Mouse (Mus musculus): ENCODE results near the gene Ndufa6.
"Not testable (repeated sequence)": the region's sequence is repeated elsewhere in the genome, so short reads cannot be mapped to it uniquely, and the experiment has no call there.

The Ndufa6 gene

DNA sequence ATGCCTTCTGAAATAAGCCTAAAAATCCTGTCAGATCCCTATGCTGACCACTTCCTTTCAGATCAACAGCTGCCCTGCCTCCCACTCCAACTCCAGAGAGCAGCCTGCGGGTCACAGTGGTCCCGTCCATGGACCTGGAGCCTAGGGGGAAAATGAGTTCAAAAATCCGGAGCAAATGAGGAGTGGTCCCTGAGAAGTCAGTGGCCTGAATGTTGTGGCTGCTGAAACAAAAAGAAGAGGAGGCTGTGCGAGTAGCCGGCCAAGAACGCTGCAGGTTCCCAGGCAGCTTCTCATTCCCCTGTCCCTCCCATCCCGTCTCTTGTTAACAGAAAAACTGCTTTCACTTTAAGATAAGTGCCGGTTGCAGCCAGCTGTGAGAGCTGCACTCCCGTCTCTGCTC is 10.4 kb upstream of the Ndufa6 start:
- not testable (repeated sequence) for DNase-seq

DNA sequence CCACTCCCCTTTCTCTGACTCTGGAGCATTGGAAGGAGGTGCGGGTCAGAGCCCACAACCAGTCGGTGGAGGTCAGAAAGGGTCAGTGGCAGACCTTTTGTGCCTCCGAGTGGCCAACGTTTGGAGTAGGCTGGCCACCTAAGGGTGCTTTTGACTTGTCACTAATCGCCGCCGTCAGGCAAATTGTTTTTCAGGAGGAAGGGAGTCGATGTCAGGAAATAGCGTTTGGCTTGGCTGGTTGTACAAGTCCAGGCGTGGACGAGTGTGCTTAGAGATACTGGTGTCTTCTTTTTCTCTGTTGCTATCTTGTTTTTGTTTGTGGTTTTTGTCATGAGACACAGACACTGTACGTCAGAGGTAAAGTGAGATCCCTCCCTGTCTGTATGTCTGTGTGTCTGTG is 9.7 kb upstream of the Ndufa6 start:
- DNase-seq, result not testable (repeated sequence)

DNA sequence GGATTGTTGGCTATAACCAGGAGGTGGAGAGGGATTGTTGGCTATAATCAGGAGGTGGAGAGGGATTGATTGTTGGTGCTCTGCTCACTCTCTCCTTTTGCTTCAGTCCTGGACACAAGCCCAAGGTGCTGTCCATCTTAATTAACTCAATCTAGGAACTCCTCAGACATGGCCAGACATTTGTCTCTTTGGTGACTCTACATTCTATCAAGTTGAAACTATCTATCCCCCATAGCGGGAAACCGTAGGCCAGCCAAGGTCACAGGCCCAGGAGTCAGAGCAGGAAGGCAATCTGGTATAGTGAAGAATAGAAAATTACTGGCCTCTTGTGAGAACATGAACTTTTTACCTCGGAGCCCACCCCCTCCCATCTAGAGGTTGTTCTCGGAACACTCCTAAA is 8.1 kb upstream of the Ndufa6 start:
- no peak for DNase-seq

DNA sequence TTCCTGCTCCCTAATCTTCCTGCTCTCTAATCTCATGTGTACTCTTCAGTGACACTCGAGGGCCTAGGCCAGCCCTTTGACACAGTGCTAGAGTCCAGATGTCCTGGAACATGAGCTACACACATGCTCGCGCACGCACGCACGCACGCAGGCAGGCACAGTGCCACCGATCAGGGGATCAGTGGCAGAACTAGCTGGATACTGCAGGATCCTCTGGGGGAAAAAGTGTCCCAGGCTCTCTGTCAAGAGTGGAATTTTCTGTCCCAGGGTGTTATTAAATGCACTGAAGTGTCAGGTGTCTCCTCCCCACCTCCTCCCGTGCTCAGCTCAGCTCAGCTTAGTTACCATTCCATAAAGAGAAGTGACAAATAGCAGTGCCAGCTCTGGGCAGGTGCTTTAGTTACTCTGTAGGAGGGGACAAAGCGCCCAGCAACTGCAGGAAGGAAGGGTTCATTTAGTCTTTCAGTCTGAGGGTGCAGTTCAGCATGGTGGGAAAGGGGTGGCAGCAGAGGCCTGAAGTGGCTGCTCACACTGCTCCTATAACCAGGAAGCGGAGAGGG is 7.4 kb upstream of the Ndufa6 start:
- peak; percentile 1 for DNase-seq

DNA sequence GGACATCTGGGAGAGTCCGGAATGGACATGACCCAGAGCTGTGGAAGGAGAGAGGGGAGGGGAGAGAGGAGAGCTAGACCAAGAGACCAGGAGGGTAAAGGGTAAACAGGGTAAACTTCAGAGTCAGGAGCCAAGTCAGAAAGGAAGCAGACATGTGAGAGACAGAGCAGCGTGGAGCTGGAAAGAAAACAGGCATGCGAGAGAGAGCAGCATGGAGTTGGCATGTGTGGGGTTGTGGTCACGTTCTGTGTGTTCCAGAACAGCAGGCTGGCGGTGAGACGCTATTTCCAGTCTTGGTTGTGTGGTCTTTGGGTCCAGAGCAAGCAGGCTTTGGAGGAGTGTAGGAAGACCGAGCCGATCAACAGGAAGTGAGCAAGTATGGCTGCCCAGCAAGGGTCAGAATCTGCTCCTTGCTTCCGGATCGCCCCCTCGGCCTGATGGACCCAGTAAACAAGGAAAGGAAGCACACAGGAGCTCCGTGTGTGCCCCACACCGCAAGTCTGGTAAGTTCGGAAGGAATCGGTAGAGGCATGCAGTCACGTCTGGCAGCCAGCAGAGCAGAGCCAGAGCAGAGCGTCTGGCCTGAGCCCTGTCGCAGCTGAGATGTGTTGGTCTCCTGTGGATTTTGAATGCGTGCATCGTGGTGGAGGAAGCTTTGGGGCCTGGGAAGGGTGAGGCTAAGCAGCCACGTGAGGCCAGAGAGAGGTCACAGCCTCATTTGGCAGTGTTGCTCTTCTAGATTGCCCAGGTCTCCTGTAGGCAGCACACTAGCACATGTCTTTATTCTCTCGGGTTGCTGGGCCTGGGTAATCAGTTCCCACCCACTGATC is 4.5 kb upstream of the Ndufa6 start:
- no peak for DNase-seq

DNA sequence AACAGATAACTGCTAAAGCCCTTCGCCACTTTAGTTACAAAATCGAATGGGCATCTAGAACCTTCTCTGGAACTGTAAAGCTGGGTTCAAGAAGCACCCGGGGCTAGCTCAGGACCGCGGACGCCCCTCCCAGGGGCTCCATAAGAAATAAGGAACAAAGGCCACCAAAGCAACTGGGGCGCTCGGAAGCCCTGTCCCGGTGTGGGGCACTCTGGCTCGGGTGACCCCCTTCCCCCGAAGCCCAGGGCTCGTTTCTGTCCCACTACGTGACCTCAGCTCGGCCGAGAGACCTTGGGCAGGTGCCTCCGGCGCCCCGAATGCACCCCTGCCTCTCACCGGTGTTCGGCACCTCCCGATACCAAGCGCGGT is 393 bp downstream of the Ndufa6 start:
- DNase-seq, result no peak

DNA sequence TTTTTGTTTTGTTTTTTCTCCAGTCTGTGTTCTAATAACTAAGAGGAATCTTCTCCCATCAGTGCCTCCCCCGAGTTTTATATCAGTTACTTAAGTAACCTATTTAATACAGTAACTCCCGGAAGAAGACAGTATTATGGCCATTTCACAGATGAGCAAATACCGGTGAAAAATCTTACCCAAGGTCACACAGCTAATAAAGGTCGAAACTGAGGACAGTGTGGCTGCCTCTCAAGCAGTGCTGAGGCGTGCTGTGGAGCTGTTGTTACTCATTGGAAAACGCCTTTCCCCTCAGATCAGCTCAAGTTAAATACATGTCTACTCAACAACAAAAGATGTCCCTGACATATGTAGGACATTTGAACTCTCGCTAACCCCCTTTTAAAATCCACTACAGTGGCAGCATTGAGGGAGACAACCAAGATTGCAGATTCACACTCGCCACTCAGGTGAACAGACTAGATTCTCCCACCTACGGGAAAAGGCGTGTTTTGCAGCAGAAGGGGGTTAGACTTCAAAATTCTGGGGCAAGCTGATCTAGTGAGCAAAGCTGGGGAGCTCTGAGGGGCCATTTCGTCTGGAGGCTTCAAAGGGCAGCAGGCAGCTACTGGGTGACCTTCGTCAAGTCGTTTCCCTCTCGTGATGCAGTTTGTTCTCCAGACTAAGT is 911 bp downstream of the Ndufa6 start:
- DNase-seq, result no peak

DNA sequence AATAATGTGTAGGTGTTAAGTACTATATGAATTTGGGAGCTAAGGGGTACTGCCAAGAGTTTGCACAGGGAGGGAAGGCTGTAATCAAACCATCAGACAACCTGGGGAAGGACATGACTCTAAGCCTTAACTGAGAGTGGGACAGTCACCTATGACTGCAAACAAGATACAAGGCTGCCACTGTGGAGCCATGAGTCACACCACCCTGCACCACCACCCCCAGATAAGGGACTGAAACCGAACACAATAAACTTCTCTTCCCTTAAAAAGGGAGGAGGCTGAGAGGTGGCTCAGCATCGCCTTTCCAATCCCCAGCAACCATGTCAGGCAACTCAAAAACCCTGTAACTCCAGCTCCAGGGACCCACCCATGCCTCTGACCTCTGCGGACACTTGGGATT is 2.6 kb downstream of the Ndufa6 start:
- no peak for DNase-seq

DNA sequence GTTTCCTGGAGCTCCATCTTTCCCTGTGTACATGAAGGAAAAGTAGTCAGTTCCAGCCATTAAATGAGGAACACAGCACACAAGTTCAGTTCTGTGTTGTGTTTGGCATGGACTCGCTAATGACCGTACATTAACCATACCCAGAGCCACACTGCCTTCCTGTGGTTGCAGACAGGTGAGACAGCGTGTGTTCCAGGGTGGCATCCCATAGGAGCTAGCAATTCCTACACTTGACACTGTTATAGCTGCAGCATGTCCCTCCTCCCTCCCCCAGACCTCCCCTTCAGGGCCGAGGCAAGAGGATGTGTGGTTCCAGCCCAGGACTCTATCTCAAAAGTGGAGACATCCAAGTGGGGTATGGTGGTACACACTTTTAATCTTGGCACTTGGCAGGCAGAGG is 3.8 kb downstream of the Ndufa6 start:
- no peak for DNase-seq

DNA sequence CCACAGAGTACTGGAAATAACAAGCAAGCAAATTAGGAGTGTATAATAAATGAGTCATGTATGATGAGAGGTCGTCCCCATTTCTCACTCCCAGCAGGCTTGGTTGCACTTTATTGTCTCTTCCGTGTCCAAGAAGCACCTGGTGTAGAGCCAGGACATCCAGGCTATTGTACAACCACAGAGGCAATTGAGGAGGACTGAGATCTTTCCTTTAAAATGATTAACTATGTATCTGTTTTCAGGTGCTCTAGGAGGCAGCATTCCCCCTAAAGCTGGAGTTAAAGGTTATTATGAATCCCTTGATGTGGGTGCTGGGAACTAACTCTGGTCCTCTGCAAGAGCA is 5.2 kb downstream of the Ndufa6 start:
- no peak for DNase-seq

DNA sequence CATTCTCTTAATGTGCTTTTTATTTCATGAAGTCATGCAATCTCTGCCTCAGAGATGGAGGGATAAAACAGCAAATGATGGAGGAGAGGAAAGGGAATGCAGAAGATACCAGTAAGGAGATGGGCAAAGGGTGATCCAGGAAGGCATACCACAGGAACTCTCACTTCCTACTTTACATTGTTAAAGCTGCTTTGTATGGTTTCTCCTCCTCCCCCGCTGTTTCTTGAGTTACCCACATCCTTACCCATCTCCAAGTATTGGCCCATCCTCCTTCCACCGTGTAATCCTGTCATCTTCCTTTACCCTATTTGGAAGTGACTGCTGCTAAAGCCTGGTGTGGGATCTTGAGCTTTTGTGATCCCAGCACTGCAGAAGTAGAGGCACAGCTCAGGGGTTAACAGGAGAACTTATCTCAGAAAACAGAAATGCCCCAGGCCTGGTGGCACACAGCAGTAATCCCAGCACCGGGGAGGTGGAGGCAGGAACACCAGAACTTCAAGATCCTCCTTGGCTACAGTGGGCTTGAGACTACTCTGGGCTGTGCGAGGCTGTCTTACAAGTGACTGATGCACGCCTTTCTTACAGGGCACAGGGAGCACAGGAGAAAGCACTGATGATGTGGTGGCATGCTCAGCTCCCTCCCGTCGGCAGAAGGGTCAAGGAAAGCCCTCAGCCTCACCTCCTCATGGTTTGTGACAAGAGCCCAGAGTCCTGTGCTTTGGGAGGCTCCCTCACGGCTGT is 5.7 kb downstream of the Ndufa6 start:
- DNase-seq, result no peak

DNA sequence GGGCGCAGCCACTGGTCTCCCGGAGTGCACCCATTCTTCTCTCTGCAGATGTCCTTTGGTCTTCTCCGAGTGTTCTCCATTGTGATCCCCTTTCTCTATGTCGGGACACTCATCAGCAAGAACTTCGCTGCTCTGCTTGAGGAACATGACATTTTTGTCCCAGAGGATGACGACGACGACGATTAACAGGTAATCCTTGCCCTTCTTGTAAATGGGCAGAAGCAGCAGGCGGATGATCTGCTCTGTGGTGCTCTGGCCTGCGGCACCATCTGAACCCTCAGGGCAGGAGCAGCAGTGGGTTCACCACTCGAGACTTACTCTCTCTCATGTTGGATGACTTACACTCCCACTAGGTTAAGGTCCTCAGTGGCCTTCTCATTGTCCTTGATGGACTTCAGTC is 6.3 kb downstream of the Ndufa6 start:
- DNase-seq, result no peak

DNA sequence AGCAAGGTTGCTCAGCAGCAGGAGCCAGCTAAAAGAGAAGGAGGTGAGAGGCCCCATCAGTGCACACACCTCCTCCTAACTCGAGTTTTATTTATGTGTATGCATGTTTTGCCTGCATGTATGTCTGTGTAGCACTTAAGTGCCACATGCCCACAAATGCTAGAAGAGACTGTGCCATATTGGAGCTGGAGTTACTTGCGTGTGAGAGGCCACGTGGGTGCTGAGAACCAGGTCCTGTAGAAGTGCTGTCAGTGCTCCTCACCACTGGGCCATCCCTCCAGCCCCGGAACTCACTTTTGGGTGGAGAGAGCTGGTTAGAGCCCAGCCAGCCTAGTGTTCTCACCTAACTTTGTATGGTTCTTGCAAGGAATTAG is 6.8 kb downstream of the Ndufa6 start:
- no peak for DNase-seq

DNA sequence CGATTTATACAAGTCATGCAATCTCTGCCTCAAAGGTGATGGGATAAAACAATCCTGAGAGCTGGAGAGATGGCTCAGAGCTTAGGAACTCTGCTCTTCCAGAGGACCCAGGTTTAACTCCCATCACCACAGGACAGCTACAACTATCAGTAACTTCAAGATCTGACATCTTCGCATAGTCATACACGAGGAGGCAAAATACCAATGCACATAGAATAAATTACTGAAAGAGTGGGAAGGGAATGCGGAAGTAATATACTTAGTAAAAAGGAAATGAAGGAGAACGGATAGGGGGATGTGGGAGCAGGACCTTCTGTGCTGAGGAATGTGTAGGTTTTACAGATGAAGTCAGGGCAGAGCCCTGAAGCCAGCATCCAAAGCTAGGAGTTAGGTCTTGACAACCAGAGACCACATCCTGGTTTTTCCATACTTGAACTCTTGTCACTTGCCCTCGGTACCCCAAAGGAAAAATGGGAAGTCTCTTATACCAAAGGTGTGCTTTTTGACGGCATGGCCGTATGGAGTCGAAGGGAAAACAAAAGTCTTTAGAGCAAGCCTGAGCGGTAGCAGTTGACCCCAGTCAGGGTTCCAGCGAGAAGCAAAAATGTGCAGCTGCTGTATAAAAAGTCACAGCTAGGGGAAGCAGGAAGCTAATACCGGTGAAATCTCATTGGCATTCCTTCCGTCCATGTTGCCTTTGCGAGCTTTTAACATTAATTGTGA is 7.4 kb downstream of the Ndufa6 start:
- no peak for DNase-seq

DNA sequence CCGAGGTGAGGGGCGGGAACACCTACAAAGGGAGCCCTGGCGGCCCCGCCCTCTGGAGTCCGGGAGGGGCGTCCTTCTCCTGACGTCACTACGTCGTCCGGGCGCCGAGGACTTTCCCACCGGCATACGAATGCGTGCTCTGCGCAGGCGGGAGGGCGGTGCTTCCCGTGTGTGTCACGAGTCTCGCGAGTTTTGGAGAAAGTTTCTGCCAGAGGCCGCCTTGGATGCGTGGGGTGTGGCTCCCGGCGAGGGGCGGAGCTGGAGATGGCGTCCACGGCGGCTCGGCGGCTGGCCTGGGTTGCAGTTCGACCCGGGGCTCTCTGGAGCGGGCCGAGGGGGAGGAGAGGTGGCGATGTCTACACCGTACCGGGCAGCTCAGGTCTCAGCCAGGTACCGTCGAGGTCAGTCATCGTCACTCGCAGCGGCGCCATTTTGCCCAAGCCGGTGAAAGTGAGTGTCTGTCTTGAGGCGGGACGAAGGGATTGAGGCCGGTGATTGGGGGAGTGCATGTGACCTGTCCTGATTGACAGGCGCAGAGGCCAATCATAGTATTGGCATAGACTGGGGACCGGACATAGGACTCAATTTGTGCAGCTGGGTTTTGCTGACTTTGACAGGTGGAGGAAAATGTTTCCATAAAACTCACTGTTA is 8.2 kb downstream of the Ndufa6 start:
- peak; percentile 98 for DNase-seq

DNA sequence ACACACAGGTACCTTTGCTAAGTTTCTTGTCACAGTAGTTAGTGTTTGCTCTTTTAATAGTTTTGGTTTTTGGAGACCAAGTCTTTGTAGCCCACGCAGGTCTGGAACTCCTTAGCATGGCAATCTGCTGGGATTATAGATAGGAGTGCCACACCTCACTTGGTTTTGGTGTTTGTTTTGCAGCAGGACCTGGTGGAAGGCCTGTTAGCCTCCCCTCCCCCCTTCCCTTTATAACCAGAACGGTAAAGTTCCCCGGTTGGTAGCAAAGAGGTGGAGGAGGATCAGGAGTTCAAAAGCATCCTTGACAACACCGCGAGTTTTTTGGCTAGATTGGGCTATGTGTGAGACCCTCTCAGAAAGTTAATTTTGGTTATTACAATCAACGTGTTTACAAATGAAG is 9.2 kb downstream of the Ndufa6 start:
- no peak for DNase-seq

DNA sequence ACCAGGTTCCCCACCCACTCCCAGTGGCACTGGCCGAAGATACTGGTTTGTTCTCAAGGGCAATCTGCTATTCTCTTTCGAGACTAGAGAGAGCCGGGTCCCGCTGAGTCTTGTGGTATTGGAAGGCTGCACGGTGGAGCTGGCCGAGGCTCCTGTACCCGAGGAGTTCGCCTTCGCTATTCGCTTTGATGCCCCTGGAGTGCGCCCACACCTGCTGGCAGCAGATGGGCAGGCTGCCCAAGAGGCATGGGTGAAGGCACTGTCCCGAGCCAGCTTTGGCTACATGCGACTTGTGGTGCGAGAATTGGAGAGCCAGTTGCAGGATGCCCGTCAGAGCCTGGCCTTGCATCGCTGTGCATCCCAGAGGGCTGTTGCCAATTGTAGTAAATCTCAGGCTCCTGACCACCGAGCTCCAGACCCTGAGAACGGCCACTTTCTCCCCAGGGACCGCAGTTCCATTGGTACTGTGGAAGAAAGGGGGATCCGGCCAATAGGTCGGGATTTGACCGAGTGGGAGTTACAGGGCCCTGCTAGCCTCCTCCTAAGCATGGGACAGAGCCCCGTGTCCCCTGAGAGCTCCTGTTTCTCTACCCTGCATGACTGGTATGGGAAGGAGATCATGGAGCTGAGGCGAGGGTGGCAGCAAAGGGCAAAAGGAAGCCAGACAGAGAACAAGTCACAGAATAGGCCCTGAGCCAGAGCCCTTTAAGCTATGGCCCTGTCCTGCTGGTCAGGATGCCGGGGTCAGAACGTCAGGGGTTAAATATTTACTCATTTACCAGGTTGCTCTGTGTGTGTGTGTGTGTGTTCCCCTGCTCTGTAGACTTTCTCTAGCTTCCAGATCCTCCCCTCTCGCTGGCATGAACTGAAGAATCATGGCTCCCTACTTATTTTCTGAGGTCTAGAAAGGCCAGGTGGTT is 10.5 kb downstream of the Ndufa6 start:
- no peak for DNase-seq

DNA sequence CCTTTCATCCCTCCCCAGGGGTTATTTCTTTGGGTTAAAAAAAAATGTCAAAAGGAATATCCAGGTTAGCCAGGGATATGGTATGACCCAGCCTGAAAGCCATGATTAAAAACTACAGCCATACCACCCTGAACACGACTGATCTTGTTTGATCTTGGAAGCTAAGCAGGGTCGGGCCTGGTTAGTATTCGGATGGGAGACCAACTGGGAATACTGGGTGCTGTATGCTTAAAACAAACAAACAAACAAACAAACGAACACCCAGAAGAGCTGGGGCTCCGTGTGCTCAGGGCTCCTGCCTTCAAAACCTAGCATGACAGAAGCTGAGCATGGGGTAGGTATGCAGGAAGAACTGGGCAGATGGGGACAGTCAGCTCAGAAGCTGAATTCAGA is 11.6 kb downstream of the Ndufa6 start:
- DNase-seq, result no peak

DNA sequence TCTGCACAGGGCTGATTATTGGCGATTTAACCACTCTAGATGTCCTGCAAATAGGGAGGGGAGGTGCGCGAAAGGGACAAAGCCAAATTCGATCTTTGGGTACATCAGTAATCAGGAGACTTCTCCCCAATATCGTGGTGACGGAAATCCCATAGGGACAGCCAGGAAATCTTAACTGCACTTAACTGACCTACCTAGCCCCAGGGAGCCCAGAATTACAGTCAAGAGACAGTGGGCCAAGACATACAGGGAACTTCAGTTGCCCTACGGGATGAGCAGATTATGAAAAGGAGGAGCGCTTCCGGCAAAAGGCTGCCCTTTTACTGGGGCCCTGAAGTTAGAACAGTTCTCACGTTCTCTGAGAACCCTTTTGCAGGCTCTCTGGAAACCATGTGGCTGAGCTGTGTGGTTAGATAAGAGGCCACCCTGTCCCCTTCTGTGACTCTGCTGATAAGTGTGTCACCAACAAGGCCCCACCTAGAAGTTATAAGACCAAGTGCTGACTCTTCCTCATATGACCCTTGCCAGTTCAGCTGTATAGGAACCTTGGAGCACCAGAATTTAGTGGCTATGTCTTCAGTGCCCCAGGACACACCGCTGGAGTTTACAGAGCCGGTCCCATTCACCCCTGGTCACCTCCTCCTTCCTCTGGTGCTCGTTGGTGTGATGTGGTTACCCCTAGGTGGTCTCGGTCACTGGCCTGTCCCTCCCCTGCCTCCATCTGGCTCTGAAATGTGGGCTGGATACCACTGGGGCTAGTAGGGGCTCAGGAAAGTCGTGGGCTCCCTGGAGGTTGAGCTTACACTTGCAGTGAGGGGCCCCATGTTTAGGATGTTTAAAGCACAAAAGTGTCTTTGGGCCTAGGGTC is 12.2 kb downstream of the Ndufa6 start:
- no peak for DNase-seq

DNA sequence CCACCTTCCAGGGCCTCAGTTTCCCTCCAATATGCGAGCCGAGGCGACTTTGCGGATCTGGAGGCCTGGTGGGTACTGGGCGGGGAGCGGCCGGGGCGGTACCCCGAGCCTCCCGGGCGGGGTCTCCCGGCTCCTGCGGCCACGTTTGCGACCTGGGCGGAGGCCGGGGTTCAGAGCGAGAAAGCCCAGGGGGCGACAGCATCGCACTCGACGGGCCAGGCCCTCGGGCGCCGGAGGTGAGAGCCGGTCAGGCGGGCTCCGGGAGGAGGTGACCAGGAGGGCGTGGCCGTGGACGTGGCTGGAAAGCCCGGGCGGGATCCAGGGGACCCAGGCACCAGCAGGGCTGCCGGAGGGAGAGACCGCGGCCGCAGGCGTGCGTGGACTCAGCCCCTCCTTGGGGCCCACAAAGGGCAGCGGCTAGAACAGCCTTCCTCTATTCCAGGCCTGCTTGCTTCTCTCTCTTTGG is 13.1 kb downstream of the Ndufa6 start:
- DNase-seq, result no peak

Data from layer of hippocampus, adult 9-11 months (tissue).